ENCODE assay signal across 14 mouse cellular contexts in the genomic region with DNA sequence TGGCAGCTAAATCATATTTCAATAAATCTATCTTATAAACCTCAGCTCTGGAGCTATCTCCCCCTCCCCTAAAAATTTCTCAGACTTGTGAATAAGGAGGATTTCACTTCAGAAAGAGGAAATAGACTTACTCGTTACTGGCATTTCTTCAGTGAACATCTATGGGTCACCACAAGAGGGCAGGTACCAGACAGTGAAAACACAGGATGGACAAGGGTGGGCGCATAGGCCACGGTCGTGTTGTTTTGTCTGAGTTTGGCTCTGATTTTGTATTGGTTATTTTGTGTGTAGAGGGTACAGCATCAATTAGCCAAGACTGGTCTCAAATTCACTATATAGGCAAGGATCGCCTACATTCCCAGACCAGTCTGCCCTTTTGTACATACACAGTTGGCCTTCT.
DNase-seq lines count a peak whose midpoint lies in the region; ATAC-seq and TF ChIP-seq lines count a peak whose summit lies in the region.
"Had no signal": no experiment of that assay in that cellular context is flagged by ENCODE, and none has a peak within 500 bp of the region (broad histone marks: within the 10 kb centered on the region; RNA-seq: fewer than 3 reads in every experiment).

No protein-coding gene starts in this region.

- no peak for TF ChIP-seq EP300 in lung, postnatal 0 days (IDR thresholded peaks at IDR 0.05)

- no peaks in the 10 kb centered on the region for H3K36me3 ChIP-seq in heart, embryonic 13.5 days
- H3K36me3 ChIP-seq in lung, postnatal 0 days (ENCODE audit: insufficient read depth, low read length), result no peaks in the 10 kb centered on the region
- no peaks in the 10 kb centered on the region for H3K36me3 ChIP-seq in splenic B cell, adult 2 months (ENCODE audit: control insufficient read depth, insufficient read depth, low read length, poor library complexity, severe bottlenecking)
- H3K36me3 ChIP-seq in embryonic facial prominence, embryonic 10.5 days (replicated peaks), result no peaks in the 10 kb centered on the region
- H3K36me3 ChIP-seq: heart, embryonic 10.5 days; neural tube, embryonic 13.5 days; stomach, embryonic 15.5 days had no signal

- TF ChIP-seq CTCF in cerebellum, adult 2 months (IDR thresholded peaks at IDR 0.05; ENCODE audit: borderline replicate concordance, insufficient read depth, low read depth, low read length), result peak; percentile 62
- peak; percentile 58 for TF ChIP-seq CTCF in lung, postnatal 0 days (IDR thresholded peaks at IDR 0.05)
- no peak for TF ChIP-seq CTCF in lung, adult 2 months (IDR thresholded peaks at IDR 0.05; ENCODE audit: insufficient read depth, low read length)

- TF ChIP-seq POLR2A in cerebellum, adult 2 months (IDR thresholded peaks at IDR 0.05; ENCODE audit: borderline replicate concordance, insufficient read depth, low read length), result no peak
- no peak for TF ChIP-seq POLR2A in lung, adult 2 months (IDR thresholded peaks at IDR 0.05; ENCODE audit: borderline replicate concordance, extremely low read depth, low read depth, low read length)

- H3K27me3 ChIP-seq in cerebellum, adult 2 months (ENCODE audit: control insufficient read depth, insufficient read depth, low read length), result no peaks in the 10 kb centered on the region
- H3K27me3 ChIP-seq in heart, embryonic 13.5 days (replicated peaks), result peaks cover 5% of the 10 kb centered on the region; the same call in 1 of the 2 replicates
- no peaks in the 10 kb centered on the region for H3K27me3 ChIP-seq in lung, postnatal 0 days (replicated peaks; ENCODE audit: insufficient read depth, low read length)
- no peaks in the 10 kb centered on the region for H3K27me3 ChIP-seq in splenic B cell, adult 2 months (ENCODE audit: control insufficient read depth, insufficient read depth, low read length, poor library complexity, severe bottlenecking)
- H3K27me3 ChIP-seq in embryonic facial prominence, embryonic 10.5 days (replicated peaks; ENCODE audit: low read depth, poor library complexity, severe bottlenecking), result peaks cover 33% of the 10 kb centered on the region
- H3K27me3 ChIP-seq: stomach, embryonic 15.5 days had no signal

- no peak overlapping the region for H3K4me3 ChIP-seq in cerebellum, adult 2 months (replicated peaks; ENCODE audit: insufficient read depth, low read depth, low read length)
- H3K4me3 ChIP-seq in heart, embryonic 13.5 days, result no peak overlapping the region
- no peak overlapping the region for H3K4me3 ChIP-seq in lung, postnatal 0 days (ENCODE audit: low read depth, low read length)
- H3K4me3 ChIP-seq in lung, adult 2 months (replicated peaks; ENCODE audit: extremely low read depth, low read depth, low read length), result no peak overlapping the region
- H3K4me3 ChIP-seq in embryonic facial prominence, embryonic 10.5 days, result no peak overlapping the region
- H3K4me3 ChIP-seq: neural tube, embryonic 13.5 days; stomach, embryonic 15.5 days had no signal

- peaks cover 13% of the 10 kb centered on the region for H3K4me1 ChIP-seq in cerebellum, adult 2 months (ENCODE audit: control insufficient read depth, insufficient read depth, low read length)
- peaks cover 48% of the 10 kb centered on the region for H3K4me1 ChIP-seq in heart, embryonic 13.5 days
- H3K4me1 ChIP-seq in lung, postnatal 0 days (ENCODE audit: insufficient read depth, low read depth, low read length), result peaks cover 3% of the 10 kb centered on the region; the same call in 1 of the 2 replicates
- 0 out of 2 replicates have a peak, but pooled peaks cover 4% of the 10 kb centered on the region for H3K4me1 ChIP-seq in lung, adult 2 months (ENCODE audit: control insufficient read depth, insufficient read depth, low read length)
- H3K4me1 ChIP-seq in embryonic facial prominence, embryonic 10.5 days, result peaks cover 38% of the 10 kb centered on the region
- H3K4me1 ChIP-seq: stomach, embryonic 15.5 days had no signal

- H3K9me3 ChIP-seq in heart, embryonic 13.5 days, result no peaks in the 10 kb centered on the region
- no peaks in the 10 kb centered on the region for H3K9me3 ChIP-seq in lung, postnatal 0 days (ENCODE audit: low read length)
- H3K9me3 ChIP-seq in embryonic facial prominence, embryonic 10.5 days, result no peaks in the 10 kb centered on the region
- H3K9me3 ChIP-seq: heart, embryonic 10.5 days; neural tube, embryonic 13.5 days; stomach, embryonic 15.5 days had no signal

- peak in 1 of 2 experiments; percentile 32 for DNase-seq in cerebellum, adult 2 months
- no peak for DNase-seq in cerebellum, adult 11 months
- no peak for DNase-seq in heart, postnatal 14 days
- no peak for DNase-seq in lung, postnatal 0 days (ENCODE audit: low spot score)
- DNase-seq in lung, adult 2 months, result no peak
- peak; percentile 29 for DNase-seq in splenic B cell, adult 2 months (ENCODE audit: low read depth, low spot score)
- no peak for DNase-seq in embryonic facial prominence, embryonic 10.5 days (ENCODE audit: low spot score)
- DNase-seq: adrenal gland, postnatal 14 days; lung, adult 18-20 months; right cerebral cortex, postnatal 25 days had no signal

- H3K4me2 ChIP-seq in heart, embryonic 13.5 days, result peak overlapping the region; percentile 95
- no peak overlapping the region for H3K4me2 ChIP-seq in lung, postnatal 0 days (replicated peaks; ENCODE audit: low read depth, low read length)
- H3K4me2 ChIP-seq: neural tube, embryonic 13.5 days; stomach, embryonic 15.5 days had no signal

- no peak overlapping the region for H3K27ac ChIP-seq in cerebellum, adult 2 months (ENCODE audit: insufficient read depth, low read length)
- H3K27ac ChIP-seq in heart, embryonic 13.5 days (replicated peaks), result no peak overlapping the region
- H3K27ac ChIP-seq in lung, postnatal 0 days (ENCODE audit: low read length), result no peak overlapping the region
- H3K27ac ChIP-seq in embryonic facial prominence, embryonic 10.5 days (replicated peaks), result no peak overlapping the region
- H3K27ac ChIP-seq: heart, embryonic 10.5 days; neural tube, embryonic 13.5 days; stomach, embryonic 15.5 days had no signal

- intact Hi-C loops in heart, postnatal 14 days (cut with DNase I), result no loop called here

- H3K9ac ChIP-seq in heart, embryonic 13.5 days, result no peak overlapping the region
- no peak overlapping the region for H3K9ac ChIP-seq in lung, postnatal 0 days (replicated peaks; ENCODE audit: low read depth)
- H3K9ac ChIP-seq: neural tube, embryonic 13.5 days; stomach, embryonic 15.5 days had no signal

- ATAC-seq in heart, embryonic 13.5 days (ENCODE audit: extremely low read depth, insufficient number of reproducible peaks, low FRiP score, low TSS enrichment), result no peak
- no peak for ATAC-seq in lung, postnatal 0 days

- WGBS in cerebellum, adult 2 months, result 43% methylated on average over 5 of the region's 5 CpGs
- WGBS in heart, embryonic 13.5 days, result 57% methylated on average over 5 of the region's 5 CpGs
- 62% methylated on average over 5 of the region's 5 CpGs for WGBS in lung, postnatal 0 days
- WGBS in lung, adult 2 months, result 59% methylated on average over 5 of the region's 5 CpGs
- WGBS in embryonic facial prominence, embryonic 10.5 days, result 64% methylated on average over 5 of the region's 5 CpGs
